Mouse (Mus musculus) stomach, postnatal 0 days (tissue): Measurements from ENCODE around the gene Btbd9. TPM values are rescaled to one million over a fixed set of nuclear protein-coding genes. Genes with fewer than 3 reads are reported as not detected.

Source experiments
- ATAC-seq: fragments of 200-750 bp; cut with Nextera tagmentation; 2 replicates; pipeline ENCODE4 v1.8.0; 2017; ENCODE audit not compliant: low FRiP score, low TSS enrichment
- DNase-seq: peaks from one replicate; pipeline ENCODE4 v3.0.0-alpha.2; 2016; ENCODE audit warnings: low spot score
- H3K27ac ChIP-seq: fragments of 300-500 bp; sonication (generic); replicated peaks from 2 replicates; pipeline ENCODE4 v1.5.1; 2014; ENCODE audit warnings: mild to moderate bottlenecking, control low read depth
- H3K27me3 ChIP-seq: fragments of 300-500 bp; sonication (generic); 2 replicates; pipeline ENCODE4 v1.6.1; 2014; ENCODE audit warnings: low read length; ENCODE audit not compliant: control insufficient read depth, insufficient read depth
- H3K36me3 ChIP-seq: fragments of 300-500 bp; sonication (generic); 2 replicates; pipeline ENCODE4 v1.6.1; 2014; ENCODE audit warnings: low read length, mixed read lengths; ENCODE audit not compliant: control insufficient read depth, insufficient read depth
- H3K4me1 ChIP-seq: fragments of 300-500 bp; sonication (generic); replicated peaks from 2 replicates; pipeline ENCODE4 v1.6.1; 2014; ENCODE audit warnings: antibody characterized with exemption; ENCODE audit not compliant: control insufficient read depth, insufficient read depth
- H3K4me2 ChIP-seq: fragments of 300-500 bp; sonication (generic); replicated peaks from 2 replicates; pipeline ENCODE4 v1.6.1; 2014; ENCODE audit warnings: low read depth, mild to moderate bottlenecking, control low read depth, moderate library complexity
- H3K4me3 ChIP-seq: fragments of 300-500 bp; sonication (generic); 2 replicates; pipeline ENCODE4 v1.5.1; 2014; ENCODE audit warnings: low read depth, low read length, control low read depth
- H3K9ac ChIP-seq: fragments of 300-500 bp; sonication (generic); 2 replicates; pipeline ENCODE4 v1.6.1; 2014; ENCODE audit warnings: mild to moderate bottlenecking, low read length, control low read depth, mixed read lengths
- H3K9me3 ChIP-seq: fragments of 300-500 bp; sonication (generic); 2 replicates; pipeline ENCODE4 v1.6.1; 2016; ENCODE audit warnings: low read length; ENCODE audit not compliant: control insufficient read depth
- CTCF ChIP-seq: IDR thresholded peaks from 2 replicates; pipeline ENCODE4 v1.5.1; 2016; ENCODE audit warnings: antibody characterized with exemption, low read depth, mild to moderate bottlenecking, moderate library complexity
- EP300 ChIP-seq: optimal IDR thresholded peaks from 2 replicates; pipeline ENCODE3; 2016; ENCODE audit warnings: antibody characterized with exemption
- WGBS: fragments of 180-500 bp; shearing (Covaris S2); extraction: QIAGEN DNeasy Blood & Tissue Kit; methylation state at CpG from one replicate; pipeline ENCODE4 v1.1.7; 2014; 5-methylcytosine and 5-hydroxymethylcytosine counted together
- polyA plus RNA-seq: library from polyadenylated mRNA; unstranded; fragments of >200 nt; fragmentation: Nextera tagmentation; extraction: Ambion mirVana; gene quantifications from 2 replicates; pipeline ENCODE4 v1.2.1, GENCODE M21; 2015

The Btbd9 gene
- polyA plus RNA-seq, 1 experiment from 2014 or later: 34.6 TPM

- ATAC-seq (no peak), DNase-seq (no peak)
- no peak for TF ChIP-seq EP300
- no peak overlapping the region for H3K4me3 ChIP-seq
- no peaks in the 10 kb centered on the region for H3K9me3 ChIP-seq
- no peaks in the 10 kb centered on the region for H3K27me3 ChIP-seq
- peaks cover 5% of the 10 kb centered on the region; the same call in 1 of the 2 replicates for H3K36me3 ChIP-seq
- no peak overlapping the region for H3K4me2 ChIP-seq
- no peak overlapping the region for H3K27ac ChIP-seq
- 77% methylated on average over 6 of the region's 6 CpGs for WGBS
- no peaks in the 10 kb centered on the region for H3K4me1 ChIP-seq
- no peak overlapping the region for H3K9ac ChIP-seq
Measured at GRCm38 (mm10) chr17:30214393-30214792, 361.9 kb downstream of the Btbd9 start.

GRCm38 (mm10) chr17:30213371-30213770 lies 362.9 kb downstream of the Btbd9 start:
- no peak overlapping the region for H3K4me2 ChIP-seq
- peaks cover 11% of the 10 kb centered on the region; the same call in 1 of the 2 replicates for H3K36me3 ChIP-seq
- H3K4me3 ChIP-seq: no peak overlapping the region
- H3K27me3 ChIP-seq: no peaks in the 10 kb centered on the region
- H3K4me1 ChIP-seq: no peaks in the 10 kb centered on the region
- 75% methylated on average over 5 of the region's 5 CpGs for WGBS
- no peak overlapping the region for H3K9ac ChIP-seq
- TF ChIP-seq EP300 (no peak), CTCF (no peak)
- H3K27ac ChIP-seq: no peak overlapping the region
- no peak for DNase-seq
- ATAC-seq: no peak
- no peaks in the 10 kb centered on the region for H3K9me3 ChIP-seq

- TF ChIP-seq CTCF (no peak), EP300 (no peak)
- ATAC-seq (no peak; the same call in 1 of the 2 replicates), DNase-seq (no peak)
- H3K36me3 ChIP-seq: peaks cover 12% of the 10 kb centered on the region; the same call in 1 of the 2 replicates
- 63% methylated on average over 12 of the region's 12 CpGs for WGBS
- H3K27ac ChIP-seq: no peak overlapping the region
- no peak overlapping the region for H3K4me3 ChIP-seq
- H3K4me1 ChIP-seq: no peaks in the 10 kb centered on the region
- no peaks in the 10 kb centered on the region for H3K9me3 ChIP-seq
- no peak overlapping the region for H3K9ac ChIP-seq
- H3K27me3 ChIP-seq: no peaks in the 10 kb centered on the region
- no peak overlapping the region for H3K4me2 ChIP-seq
Measured at GRCm38 (mm10) chr17:30212647-30213046, 363.6 kb downstream of the Btbd9 start.

DNA sequence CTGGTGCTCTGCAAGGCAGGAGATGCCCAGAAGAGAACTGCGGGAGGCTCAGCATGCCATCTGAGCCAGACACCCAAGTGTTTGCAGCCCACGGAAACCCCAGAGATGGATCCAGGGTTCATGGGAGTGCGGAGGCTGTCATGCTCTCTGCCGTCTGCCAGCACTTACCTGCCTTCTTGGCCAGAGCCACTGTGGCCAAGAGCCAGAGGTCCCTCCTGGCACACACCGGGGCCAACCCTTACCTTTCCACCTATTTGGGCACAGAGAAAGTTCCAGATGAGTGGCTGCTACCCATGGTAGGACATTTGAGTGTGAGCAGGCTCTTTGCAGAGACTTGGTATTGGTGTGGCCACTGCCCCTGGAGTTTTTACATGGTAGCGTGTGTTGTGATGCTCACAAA lies 365.4 kb downstream of the Btbd9 start:
- Histone ChIP-seq H3K4me3 (no peak overlapping the region), H3K27me3 (no peaks in the 10 kb centered on the region), H3K9ac (no peak overlapping the region), H3K4me2 (no peak overlapping the region), H3K36me3 (peaks cover 12% of the 10 kb centered on the region; the same call in 1 of the 2 replicates), H3K4me1 (0 out of 2 replicates have a peak, but pooled peaks cover 2% of the 10 kb centered on the region), H3K9me3 (no peaks in the 10 kb centered on the region), H3K27ac (no peak overlapping the region)
- TF ChIP-seq CTCF: no peak
- no peak for TF ChIP-seq EP300
- 89% methylated on average over 6 of the region's 6 CpGs for WGBS
- DNase-seq: no peak
- ATAC-seq: no peak

DNA sequence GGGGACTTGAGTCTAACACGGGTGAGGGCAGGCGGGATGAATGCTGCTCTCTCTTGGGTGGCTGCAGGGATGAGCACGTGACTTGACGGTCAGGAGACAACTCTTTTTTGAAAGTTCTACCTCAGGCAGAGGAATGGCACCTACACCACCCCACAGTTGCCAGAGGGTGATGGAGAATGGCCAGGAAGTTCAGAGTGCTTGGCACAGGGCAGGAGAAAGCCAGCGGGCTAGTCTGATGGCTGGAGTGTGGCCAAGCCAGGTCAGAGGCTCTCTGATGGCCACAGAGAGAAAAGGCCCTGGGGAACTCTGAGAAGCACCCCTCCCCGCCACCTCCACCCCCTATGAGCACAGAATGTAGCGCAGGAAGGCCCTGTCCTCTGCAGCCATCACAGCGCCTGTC lies 366.0 kb downstream of the Btbd9 start:
- 0 out of 2 replicates have a peak, but pooled peaks cover 3% of the 10 kb centered on the region for H3K4me1 ChIP-seq
- WGBS: 93% methylated on average over 8 of the region's 8 CpGs

DNA sequence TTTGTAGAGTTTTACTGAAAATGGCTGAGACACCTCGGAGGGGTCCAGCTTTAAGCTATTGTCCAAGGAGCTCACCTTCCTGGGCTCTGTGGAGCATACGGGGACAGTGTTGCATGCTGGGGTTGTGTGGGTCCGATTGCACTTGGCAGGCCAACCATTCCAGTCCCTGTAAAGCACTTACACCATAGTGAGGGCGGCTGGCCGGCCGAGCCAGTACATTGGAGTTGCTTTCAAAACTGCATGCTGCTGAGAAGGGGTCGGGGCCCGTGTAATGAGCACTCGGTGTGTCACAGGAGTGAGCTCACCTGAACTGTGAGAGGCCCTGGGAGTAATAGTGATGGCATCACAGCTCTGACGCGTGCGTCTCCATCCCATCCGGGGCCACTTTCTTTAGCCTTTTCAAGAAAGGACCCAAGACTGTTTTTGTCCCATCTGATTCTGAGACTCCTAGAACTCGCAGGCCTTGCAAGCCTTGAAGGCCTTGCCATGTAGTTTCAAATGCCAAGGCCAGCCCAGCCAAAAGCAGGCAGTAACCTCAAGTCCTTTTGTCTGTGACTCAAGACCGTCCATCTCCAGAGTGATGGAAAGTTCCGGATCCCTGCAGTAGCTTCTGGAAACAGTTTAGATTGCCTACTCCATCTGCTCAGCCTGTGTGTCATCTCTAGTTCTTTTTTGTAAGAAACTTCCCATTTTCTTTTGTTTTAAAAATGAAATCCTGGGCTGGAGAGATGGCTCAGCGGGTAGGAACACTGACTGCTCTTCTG lies 371.0 kb downstream of the Btbd9 start:
- H3K4me3 ChIP-seq: no peak overlapping the region
- WGBS: 86% methylated on average over 17 of the region's 17 CpGs
- DNase-seq: no peak
- H3K9me3 ChIP-seq: no peaks in the 10 kb centered on the region
- ATAC-seq: no peak
- no peaks in the 10 kb centered on the region for H3K27me3 ChIP-seq
- H3K27ac ChIP-seq: no peak overlapping the region
- no peak overlapping the region for H3K9ac ChIP-seq
- H3K4me2 ChIP-seq: no peak overlapping the region
- H3K4me1 ChIP-seq: peaks cover 8% of the 10 kb centered on the region; the same call in 1 of the 2 replicates
- peaks cover 9% of the 10 kb centered on the region; the same call in 1 of the 2 replicates for H3K36me3 ChIP-seq
- TF ChIP-seq EP300 (no peak), CTCF (no peak)

More for the DNA sequence above, 366.0 kb downstream of the Btbd9 start:
- Histone ChIP-seq H3K27ac (no peak overlapping the region), H3K4me2 (no peak overlapping the region), H3K27me3 (no peaks in the 10 kb centered on the region), H3K36me3 (peaks cover 12% of the 10 kb centered on the region; the same call in 1 of the 2 replicates), H3K4me3 (no peak overlapping the region), H3K9ac (no peak overlapping the region), H3K9me3 (no peaks in the 10 kb centered on the region)
- DNase-seq: no peak
- no peak for ATAC-seq
- no peak for TF ChIP-seq EP300
- TF ChIP-seq CTCF: no peak
